In the genomic region with DNA sequence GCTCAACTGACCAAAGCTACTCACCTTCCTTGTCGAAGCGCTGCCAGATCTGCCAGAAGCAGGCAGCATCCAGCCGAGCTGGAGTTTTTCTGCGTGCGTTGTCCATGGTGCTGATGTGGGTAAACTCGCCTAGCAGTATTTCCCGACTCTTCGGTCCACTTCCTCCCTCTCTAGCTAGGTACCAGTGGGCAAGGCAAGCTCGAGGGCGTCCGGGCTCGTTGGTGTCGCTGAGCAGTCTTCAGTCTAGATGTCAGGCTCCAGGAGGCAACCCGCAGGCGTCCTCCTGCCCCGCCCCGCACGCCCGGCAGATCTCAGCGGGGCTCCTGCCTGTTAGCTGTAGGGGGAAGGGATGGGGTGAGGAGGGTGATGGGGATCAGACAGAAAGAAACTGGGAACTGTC, we compare ENCODE assay signal across 8 mouse cellular contexts. TPM values are rescaled to one million over a fixed set of nuclear protein-coding genes. Genes with fewer than 3 reads are reported as not detected.
DNase-seq lines count a peak whose midpoint lies in the region; ATAC-seq and TF ChIP-seq lines count a peak whose summit lies in the region.

A gene (minus strand): TSS at position 287 of the 400 bp plus-strand sequence.

- no peak for TF ChIP-seq POLR2A in liver, adult 2 months (IDR thresholded peaks at IDR 0.05; ENCODE audit: extremely low read depth, insufficient read depth, low read length)

- no peak within 1 kb of the TSS for H3K27ac ChIP-seq in hindbrain, embryonic 16.5 days (ENCODE audit: low read depth, low read length)
- no peak within 1 kb of the TSS for H3K27ac ChIP-seq in liver, adult 2 months (replicated peaks; ENCODE audit: insufficient read depth, low read depth, low read length)
- H3K27ac ChIP-seq in neural tube, embryonic 11.5 days (ENCODE audit: low read depth, low read length) = no peak within 1 kb of the TSS

- peak within 1 kb of the TSS; percentile 84 for H3K4me2 ChIP-seq in hindbrain, embryonic 16.5 days (ENCODE audit: low read length)
- peak within 1 kb of the TSS; percentile 36 for H3K4me2 ChIP-seq in neural tube, embryonic 11.5 days (ENCODE audit: low read depth)

- H3K36me3 ChIP-seq in hindbrain, embryonic 16.5 days (ENCODE audit: control insufficient read depth, insufficient read depth, low read length) = no peaks in the 10 kb centered on the region
- H3K36me3 ChIP-seq in liver, adult 2 months (ENCODE audit: control insufficient read depth, insufficient read depth, low read length) = no peaks in the 10 kb centered on the region
- no peaks in the 10 kb centered on the region for H3K36me3 ChIP-seq in neural tube, embryonic 11.5 days (ENCODE audit: control insufficient read depth, insufficient read depth, low read length)

- no peak for TF ChIP-seq CTCF in liver, adult 2 months (IDR thresholded peaks at IDR 0.05; ENCODE audit: low read depth, low read length)

- H3K27me3 ChIP-seq in hindbrain, embryonic 16.5 days (replicated peaks; ENCODE audit: control insufficient read depth, insufficient read depth, low read length) = peaks cover 2% of the 10 kb centered on the region; the same call in 1 of the 2 replicates
- H3K27me3 ChIP-seq in liver, adult 2 months (ENCODE audit: control insufficient read depth, insufficient read depth, low read length) = peaks cover 9% of the 10 kb centered on the region; the same call in 1 of the 2 replicates
- peaks cover 12% of the 10 kb centered on the region for H3K27me3 ChIP-seq in neural tube, embryonic 11.5 days (ENCODE audit: control insufficient read depth, insufficient read depth, low read length)

- peak; percentile 74 for ATAC-seq in frontal cortex, adult (ENCODE audit: low TSS enrichment)
- peak; percentile 55 for ATAC-seq in hindbrain, embryonic 16.5 days
- ATAC-seq in neural tube, embryonic 11.5 days (ENCODE audit: insufficient read depth, low FRiP score, low TSS enrichment) = no peak

- 1% methylated on average over 20 of the region's 20 CpGs for whole genome bisulfite sequencing in hindbrain, embryonic 16.5 days
- 2% methylated on average over 20 of the region's 20 CpGs for WGBS in liver, adult 2 months
- 1% methylated on average over 20 of the region's 20 CpGs for WGBS in neural tube, embryonic 11.5 days

- H3K9ac ChIP-seq in hindbrain, embryonic 16.5 days (ENCODE audit: low read depth, low read length) = peak within 1 kb of the TSS; percentile 47
- H3K9ac ChIP-seq in liver, adult 2 months (ENCODE audit: low read depth, low read length) = no peak within 1 kb of the TSS
- no peak within 1 kb of the TSS for H3K9ac ChIP-seq in neural tube, embryonic 11.5 days (ENCODE audit: low read length)

- H3K4me1 ChIP-seq in hindbrain, embryonic 16.5 days (ENCODE audit: control insufficient read depth, insufficient read depth, low read depth, low read length) = peaks cover 7% of the 10 kb centered on the region
- H3K4me1 ChIP-seq in liver, adult 2 months (ENCODE audit: control insufficient read depth, insufficient read depth, low read length) = no peaks in the 10 kb centered on the region
- H3K4me1 ChIP-seq in neural tube, embryonic 11.5 days (ENCODE audit: control insufficient read depth, insufficient read depth, low read length) = peaks cover 3% of the 10 kb centered on the region; the same call in 1 of the 2 replicates

- H3K4me3 ChIP-seq in hindbrain, embryonic 16.5 days (ENCODE audit: low read length) = peak within 1 kb of the TSS; percentile 38
- no peak within 1 kb of the TSS for H3K4me3 ChIP-seq in liver, adult 2 months (ENCODE audit: insufficient read depth, low read depth, low read length)
- peak within 1 kb of the TSS; percentile 15; the same call in 1 of the 2 replicates for H3K4me3 ChIP-seq in neural tube, embryonic 11.5 days (ENCODE audit: low read depth, low read length)

- no peaks in the 10 kb centered on the region for H3K9me3 ChIP-seq in hindbrain, embryonic 16.5 days (ENCODE audit: control insufficient read depth, low read length)
- H3K9me3 ChIP-seq in neural tube, embryonic 11.5 days (ENCODE audit: control insufficient read depth, low read length) = no peaks in the 10 kb centered on the region

- no peaks in the 10 kb centered on the region for H3K79me2 ChIP-seq in liver, adult 2 months (ENCODE audit: control insufficient read depth, insufficient read depth, low read length)

- no peak for DNase-seq in frontal cortex, postnatal 25 days (ENCODE audit: low spot score in 2 of 2)
- DNase-seq in R1 (ENCODE audit: low read depth, low spot score) = peak; percentile 80
- DNase-seq in fibroblast of lung, adult 2 months (ENCODE audit: low read depth) = peak; percentile 13
- DNase-seq in liver, adult 2 months (ENCODE audit: extremely low read depth, low read depth, low spot score) = peak; percentile 9
- DNase-seq in neural tube, embryonic 11.5 days (ENCODE audit: low spot score) = peak; percentile 76
- DNase-seq in urinary bladder, postnatal 10 days (ENCODE audit: low spot score) = peak; percentile 16

RNA-seq across cellular contexts. Expression of the gene that starts here (rescaled TPM):
- 0.68 and 1.7 TPM in 2 replicates for polyA plus RNA-seq in hindbrain, embryonic 16.5 days (2015; fragmentation: Nextera tagmentation; extraction: Ambion mirVana)
- total RNA-seq in liver, adult 2 months (2014; rRNA removed) = not detected in 2 replicates
- polyA plus RNA-seq in liver, adult 2 months (2012; rRNA removed) = not detected in 2 replicates
- 0.45 and 0.73 TPM in 2 replicates for polyA plus RNA-seq in neural tube, embryonic 11.5 days (2014; fragmentation: Nextera tagmentation; extraction: Ambion mirVana)

Comparison
In these comparisons a context has a peak if more than half of its experiments do, and no peak if none do; other contexts are left out.
1. Peak in DNase-seq in liver, adult 2 months; RNA of the gene not detected or under 1 TPM.
2. Peak in DNase-seq, H3K4me3 ChIP-seq and H3K4me2 ChIP-seq in neural tube, embryonic 11.5 days; RNA of the gene not detected or under 1 TPM.
3. DNase-seq: peak in R1 (single experiment), fibroblast of lung, adult 2 months (single experiment) and urinary bladder, postnatal 10 days (single experiment); none in frontal cortex, postnatal 25 days (0 of 2).